Mouse (Mus musculus) hindbrain, embryonic 14.5 days (tissue): ENCODE results near the gene Capn11. TPM values are rescaled to one million over a fixed set of nuclear protein-coding genes. Genes with fewer than 3 reads are reported as not detected.

ENCODE experiments used
- ATAC-seq: fragments of 200-750 bp; cut with Nextera tagmentation; 2 replicates; pipeline ENCODE4 v1.8.0; 2017; ENCODE audit warnings: moderate number of reproducible peaks, mild to moderate bottlenecking, moderate TSS enrichment, moderate library complexity; ENCODE audit not compliant: low FRiP score
- DNase-seq: peaks from one replicate; pipeline ENCODE4 v3.0.0-alpha.2; 2015; ENCODE audit warnings: low spot score
- H3K27ac ChIP-seq: fragments of 300-500 bp; sonication (generic); 2 replicates; pipeline ENCODE4 v1.5.1; 2014; ENCODE audit warnings: mild to moderate bottlenecking, moderate library complexity
- H3K27me3 ChIP-seq: fragments of 300-500 bp; sonication (generic); 2 replicates; pipeline ENCODE4 v1.6.1; 2014; ENCODE audit warnings: mild to moderate bottlenecking, low read length, mixed read lengths; ENCODE audit not compliant: control insufficient read depth, insufficient read depth
- H3K36me3 ChIP-seq: fragments of 300-500 bp; sonication (generic); replicated peaks from 2 replicates; pipeline ENCODE4 v1.6.1; 2014; ENCODE audit not compliant: control insufficient read depth, insufficient read depth
- H3K4me1 ChIP-seq: fragments of 300-500 bp; sonication (generic); replicated peaks from 2 replicates; pipeline ENCODE4 v1.6.1; 2014; ENCODE audit warnings: antibody characterized with exemption, low read length, mixed read lengths; ENCODE audit not compliant: control insufficient read depth, insufficient read depth
- H3K4me2 ChIP-seq: fragments of 300-500 bp; sonication (generic); replicated peaks from 2 replicates; pipeline ENCODE4 v1.6.1; 2014; ENCODE audit warnings: mild to moderate bottlenecking, moderate library complexity
- H3K4me3 ChIP-seq: fragments of 300-500 bp; sonication (generic); replicated peaks from 2 replicates; pipeline ENCODE4 v1.5.1; 2014; ENCODE audit warnings: mild to moderate bottlenecking, low read length
- H3K9ac ChIP-seq: fragments of 300-500 bp; sonication (generic); 2 replicates; pipeline ENCODE4 v1.6.1; 2014
- H3K9me3 ChIP-seq: fragments of 300-500 bp; sonication (generic); 2 replicates; pipeline ENCODE4 v1.6.1; 2016; ENCODE audit warnings: low read length; ENCODE audit not compliant: control insufficient read depth
- WGBS: fragments of 180-500 bp; shearing (Covaris S2); extraction: QIAGEN DNeasy Blood & Tissue Kit; methylation state at CpG from one replicate; pipeline ENCODE4 v1.1.7; 2014; 5-methylcytosine and 5-hydroxymethylcytosine counted together
- polyA plus RNA-seq: library from polyadenylated mRNA; unstranded; fragments of >200 nt; fragmentation: Nextera tagmentation; extraction: Ambion mirVana; gene quantifications from 2 replicates; pipeline ENCODE4 v1.2.1, GENCODE M21; 2014

Capn11 gene
- polyA plus RNA-seq, 1 experiment from 2014 or later, result 2.3 TPM

DNA sequence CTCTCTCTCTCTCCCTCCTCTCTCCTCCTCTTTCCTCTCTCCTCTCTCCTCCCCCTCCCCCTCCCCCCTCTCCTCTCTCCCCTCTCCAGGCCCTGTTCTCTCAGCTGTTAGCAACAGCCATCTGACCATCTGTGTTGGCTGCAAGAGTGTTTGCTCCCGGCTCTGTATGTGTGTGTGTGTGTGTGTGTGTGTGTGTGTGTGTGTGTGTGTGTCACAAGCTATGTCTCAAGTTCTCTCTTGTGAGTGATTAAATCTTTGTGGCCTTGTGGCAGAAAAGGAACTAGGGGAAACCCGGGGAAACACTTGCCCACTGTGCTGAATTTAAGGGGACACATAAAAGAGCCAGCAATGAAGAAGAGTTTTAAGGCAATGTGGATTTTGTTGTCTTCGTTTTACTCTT lies 61.3 kb downstream of the Capn11 start:
- peaks cover 49% of the 10 kb centered on the region for H3K27me3 ChIP-seq
- no peaks in the 10 kb centered on the region for H3K9me3 ChIP-seq
- no peak for ATAC-seq
- H3K4me2 ChIP-seq, result no peak overlapping the region
- no peak overlapping the region for H3K27ac ChIP-seq
- DNase-seq, result no peak
- H3K36me3 ChIP-seq, result no peaks in the 10 kb centered on the region
- no peak overlapping the region for H3K4me3 ChIP-seq
- WGBS, result 43% methylated on average over 3 of the region's 3 CpGs
- H3K4me1 ChIP-seq, result peaks cover 19% of the 10 kb centered on the region
- H3K9ac ChIP-seq, result no peak overlapping the region

DNA sequence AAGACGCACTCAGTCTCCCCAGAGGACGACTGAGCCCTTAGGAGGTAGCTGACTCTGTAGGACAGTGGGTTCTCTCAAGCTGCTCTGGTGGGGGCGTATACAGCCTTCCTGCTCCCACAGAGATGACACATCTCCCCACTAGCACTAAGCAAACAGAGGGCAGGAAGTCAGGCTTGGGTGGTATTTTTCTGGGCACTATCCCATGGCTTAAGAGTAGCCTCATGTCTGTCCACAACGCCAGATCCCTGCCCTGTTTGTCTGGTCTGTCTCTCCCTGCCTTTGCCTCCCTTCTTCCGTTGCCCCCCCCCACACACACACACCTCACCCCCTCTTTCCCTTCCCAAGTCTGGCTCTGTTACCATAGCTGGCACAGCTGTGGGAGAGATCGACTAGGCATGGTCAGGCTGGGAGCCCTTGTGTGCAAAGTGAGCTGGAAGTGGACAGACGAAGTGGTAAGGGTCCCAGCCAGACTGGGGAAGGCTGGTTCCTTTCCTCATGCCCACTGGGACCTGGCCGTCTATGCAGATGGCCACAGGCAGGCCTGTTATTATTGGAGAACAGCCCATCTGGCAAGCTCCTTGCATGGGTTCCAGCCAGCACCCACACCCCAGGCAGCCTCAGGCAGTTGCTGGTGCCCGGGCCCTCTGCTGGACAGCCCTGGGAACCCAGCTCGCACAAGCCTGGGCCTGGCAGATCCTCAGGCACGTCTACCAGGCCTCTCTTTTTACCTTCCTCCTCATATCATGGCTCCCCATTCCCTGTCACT lies 62.3 kb downstream of the Capn11 start:
- Histone ChIP-seq H3K4me2 (no peak overlapping the region), H3K4me3 (no peak overlapping the region), H3K4me1 (peaks cover 27% of the 10 kb centered on the region), H3K9me3 (no peaks in the 10 kb centered on the region), H3K27me3 (peaks cover 43% of the 10 kb centered on the region), H3K27ac (peak overlapping the region; percentile 32), H3K36me3 (no peaks in the 10 kb centered on the region), H3K9ac (no peak overlapping the region)
- WGBS, result 23% methylated on average over 10 of the region's 11 CpGs
- ATAC-seq (peak; percentile 56; the same call in 1 of the 2 replicates), DNase-seq (no peak)

DNA sequence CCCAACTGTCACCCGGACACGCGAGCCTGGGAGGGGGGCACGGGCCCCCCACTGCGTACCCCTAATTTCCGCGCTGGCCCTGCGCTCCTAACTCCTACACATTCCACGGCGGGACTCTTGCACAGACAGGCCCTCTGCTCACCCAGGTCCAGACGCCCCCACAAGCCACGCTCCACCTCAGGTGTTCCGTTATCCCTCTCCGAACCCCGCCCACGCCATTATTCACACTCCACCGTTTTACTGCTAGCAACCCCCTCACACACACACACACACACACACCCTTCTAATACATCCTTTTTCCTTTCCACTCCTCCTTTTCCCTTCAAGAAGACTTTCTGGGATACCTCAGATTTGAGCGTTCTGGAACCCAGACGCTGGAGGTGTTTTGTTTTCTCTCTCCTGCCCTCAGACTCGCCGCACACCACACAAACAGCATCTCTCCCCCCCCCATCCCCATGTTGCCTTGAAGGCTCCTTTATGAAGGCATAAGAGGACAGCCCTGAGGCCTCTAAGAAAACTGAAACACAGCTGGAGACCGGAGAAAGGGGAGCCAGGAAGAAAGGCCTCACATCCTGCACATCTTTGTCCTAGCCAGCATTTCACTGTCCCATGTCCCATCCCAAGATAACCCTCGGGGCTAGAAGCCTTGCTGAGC lies 63.3 kb downstream of the Capn11 start:
- Histone ChIP-seq H3K27ac (no peak overlapping the region), H3K4me3 (peak overlapping the region; percentile 42), H3K9ac (peak overlapping the region; percentile 61), H3K4me2 (peak overlapping the region; percentile 91), H3K4me1 (peaks cover 27% of the 10 kb centered on the region), H3K36me3 (no peaks in the 10 kb centered on the region), H3K27me3 (peaks cover 33% of the 10 kb centered on the region), H3K9me3 (no peaks in the 10 kb centered on the region)
- DNase-seq, result no peak
- WGBS, result 3% methylated on average over 23 of the region's 23 CpGs
- ATAC-seq, result peak; percentile 29; the same call in 1 of the 2 replicates

DNA sequence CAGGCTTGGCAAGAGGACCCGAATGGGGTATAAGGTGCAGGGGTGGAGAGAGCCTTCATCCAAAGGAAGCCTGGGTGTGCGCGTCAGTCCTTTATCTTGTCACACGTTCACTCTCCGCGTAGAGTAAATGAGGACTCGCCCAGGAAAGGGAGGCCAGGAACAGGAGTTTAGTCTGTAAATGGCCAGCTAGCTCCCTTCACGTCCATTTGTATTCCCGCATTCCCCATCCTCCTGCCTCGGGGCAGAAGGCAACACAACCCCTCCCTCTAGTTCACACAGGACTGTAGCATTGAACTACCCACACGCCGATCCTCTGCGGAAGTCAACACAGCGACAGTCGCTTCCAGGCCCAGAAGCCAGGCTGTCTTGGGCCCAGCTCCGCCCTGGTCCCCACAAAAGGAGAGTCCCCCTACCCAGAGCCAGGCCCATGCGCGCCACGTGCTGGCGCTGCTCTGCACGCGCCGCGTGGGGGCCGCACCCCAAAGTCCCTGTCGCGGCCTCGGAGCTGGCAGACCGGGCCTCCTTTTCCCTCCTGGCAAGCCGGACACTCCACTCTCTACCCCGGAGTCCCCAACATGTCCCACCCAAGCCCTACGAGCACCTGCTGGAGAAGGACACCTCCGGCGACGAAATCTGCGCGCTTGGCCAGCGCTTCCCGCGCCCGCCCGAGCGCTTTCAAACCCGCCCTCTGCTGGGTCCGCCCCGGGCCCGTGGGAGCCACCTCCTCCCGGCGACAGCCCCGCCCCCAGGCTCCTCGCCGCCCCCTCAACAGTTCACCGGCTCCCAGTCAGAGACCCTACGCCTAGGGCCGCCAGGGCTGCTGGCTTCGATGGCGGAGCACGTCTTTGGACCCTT lies 64.0 kb downstream of the Capn11 start:
- DNase-seq (no peak), ATAC-seq (peak; percentile 36; the same call in 1 of the 2 replicates)
- Histone ChIP-seq H3K27me3 (peaks cover 26% of the 10 kb centered on the region), H3K4me3 (peak overlapping the region; percentile 42), H3K4me2 (peak overlapping the region; percentile 91), H3K4me1 (peaks cover 27% of the 10 kb centered on the region), H3K27ac (no peak overlapping the region), H3K9me3 (no peaks in the 10 kb centered on the region), H3K9ac (peak overlapping the region; percentile 61), H3K36me3 (no peaks in the 10 kb centered on the region)
- 1% methylated on average over 55 of the region's 58 CpGs for WGBS

DNA sequence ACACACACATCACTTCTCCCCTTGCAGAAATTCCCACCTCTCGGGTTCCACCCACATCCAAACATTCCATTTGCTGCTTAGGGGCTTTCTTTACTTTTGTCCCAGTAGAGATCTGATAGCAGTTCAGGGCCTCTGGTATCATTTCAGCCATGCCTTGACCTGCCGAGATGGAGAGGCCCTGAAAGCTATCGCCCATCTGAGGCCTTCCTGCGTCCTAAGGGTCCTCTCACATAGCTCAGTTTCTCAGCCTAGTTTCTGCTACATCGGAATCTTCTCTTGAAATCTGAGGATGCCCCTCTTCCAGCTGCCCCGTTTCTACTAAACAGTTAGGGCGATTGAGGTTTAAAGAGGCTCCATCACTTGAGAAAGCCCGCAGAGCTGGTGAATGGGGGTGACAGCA lies 64.9 kb downstream of the Capn11 start:
- Histone ChIP-seq H3K27ac (no peak overlapping the region), H3K36me3 (no peaks in the 10 kb centered on the region)
- ATAC-seq, result no peak

DNA sequence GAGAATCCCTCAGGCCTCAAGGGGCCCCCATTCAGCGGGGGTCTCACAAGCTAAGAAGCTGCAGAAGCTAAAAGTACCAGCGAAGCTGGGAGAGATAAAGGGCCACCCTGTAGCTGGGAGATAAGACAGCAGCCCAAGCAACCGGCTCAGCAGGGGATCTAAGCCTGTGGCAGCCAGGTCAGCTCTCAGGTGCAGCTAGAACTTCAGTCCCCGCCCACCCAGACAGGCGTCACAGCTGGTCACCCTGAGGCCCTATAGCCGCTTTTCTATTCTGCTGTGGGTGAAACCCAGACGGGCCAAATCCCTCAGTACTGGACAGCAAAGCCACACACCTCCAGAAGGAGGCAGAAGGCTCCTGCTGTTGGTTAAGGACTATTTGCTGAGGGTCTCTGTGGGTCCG lies 65.6 kb downstream of the Capn11 start:
- Histone ChIP-seq H3K4me3 (no peak overlapping the region), H3K36me3 (no peaks in the 10 kb centered on the region), H3K27me3 (peaks cover 17% of the 10 kb centered on the region), H3K4me1 (peaks cover 19% of the 10 kb centered on the region), H3K27ac (no peak overlapping the region), H3K9me3 (no peaks in the 10 kb centered on the region), H3K4me2 (peak overlapping the region; percentile 91), H3K9ac (no peak overlapping the region)
- DNase-seq, result no peak
- no peak for ATAC-seq
- WGBS, result 29% methylated on average over 8 of the region's 8 CpGs

More for the DNA sequence above, 64.9 kb downstream of the Capn11 start:
- H3K9ac ChIP-seq, result peak overlapping the region; percentile 61; the same call in 1 of the 2 replicates
- H3K4me1 ChIP-seq, result peaks cover 21% of the 10 kb centered on the region
- DNase-seq, result no peak
- no peaks in the 10 kb centered on the region for H3K9me3 ChIP-seq
- peaks cover 17% of the 10 kb centered on the region for H3K27me3 ChIP-seq
- WGBS, result 49% methylated on average over 8 of the region's 8 CpGs
- H3K4me3 ChIP-seq, result peak overlapping the region; percentile 42; the same call in 1 of the 2 replicates
- H3K4me2 ChIP-seq, result peak overlapping the region; percentile 91

DNA sequence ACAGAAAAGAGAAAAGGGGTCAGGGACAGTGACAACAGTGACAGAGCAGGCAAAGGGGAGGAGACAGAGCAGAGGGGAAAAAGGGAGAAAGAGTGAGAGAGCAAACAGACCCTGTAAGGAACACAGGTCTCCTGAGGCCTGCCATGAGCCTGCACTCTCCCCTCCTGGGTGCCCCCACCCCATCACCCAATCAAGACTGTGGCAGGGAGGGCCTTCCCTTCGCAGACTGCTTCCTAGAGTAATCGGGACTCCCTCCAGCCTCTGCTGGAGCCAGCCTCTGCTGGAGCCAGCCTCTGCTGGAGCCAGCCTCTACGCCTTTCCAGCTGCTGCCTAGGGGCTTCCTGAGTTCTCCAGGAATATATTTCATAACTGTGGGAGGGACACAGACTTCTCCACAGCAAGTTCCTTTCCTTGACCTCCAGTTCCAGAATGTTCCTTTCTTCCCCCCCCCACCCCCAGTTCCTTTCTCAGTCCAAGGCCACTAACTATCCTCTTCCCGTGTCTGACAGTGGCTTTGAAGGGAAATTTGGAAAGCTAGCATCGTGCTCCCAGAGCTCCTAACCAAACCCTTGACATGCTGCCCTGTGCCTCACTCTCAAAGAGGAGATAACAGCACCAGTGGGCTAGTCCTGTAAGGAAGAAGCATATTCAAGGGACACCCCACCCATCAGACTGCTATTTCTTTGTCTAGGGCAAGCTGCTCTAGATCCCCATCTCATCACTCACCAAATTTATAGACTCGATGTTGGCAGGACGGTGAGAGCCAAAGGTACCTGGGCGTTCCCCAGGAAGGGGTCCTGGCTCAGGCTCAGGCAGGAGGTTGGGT lies 66.3 kb downstream of the Capn11 start:
- peaks cover 19% of the 10 kb centered on the region for H3K4me1 ChIP-seq
- no peak for DNase-seq
- ATAC-seq, result no peak
- no peaks in the 10 kb centered on the region for H3K36me3 ChIP-seq
- H3K27me3 ChIP-seq, result peaks cover 17% of the 10 kb centered on the region
- peak overlapping the region; percentile 28; the same call in 1 of the 2 replicates for H3K9ac ChIP-seq
- peak overlapping the region; percentile 91; the same call in 1 of the 2 replicates for H3K4me2 ChIP-seq
- 58% methylated on average over 8 of the region's 8 CpGs for WGBS
- H3K9me3 ChIP-seq, result no peaks in the 10 kb centered on the region
- no peak overlapping the region for H3K4me3 ChIP-seq
- no peak overlapping the region for H3K27ac ChIP-seq

DNA sequence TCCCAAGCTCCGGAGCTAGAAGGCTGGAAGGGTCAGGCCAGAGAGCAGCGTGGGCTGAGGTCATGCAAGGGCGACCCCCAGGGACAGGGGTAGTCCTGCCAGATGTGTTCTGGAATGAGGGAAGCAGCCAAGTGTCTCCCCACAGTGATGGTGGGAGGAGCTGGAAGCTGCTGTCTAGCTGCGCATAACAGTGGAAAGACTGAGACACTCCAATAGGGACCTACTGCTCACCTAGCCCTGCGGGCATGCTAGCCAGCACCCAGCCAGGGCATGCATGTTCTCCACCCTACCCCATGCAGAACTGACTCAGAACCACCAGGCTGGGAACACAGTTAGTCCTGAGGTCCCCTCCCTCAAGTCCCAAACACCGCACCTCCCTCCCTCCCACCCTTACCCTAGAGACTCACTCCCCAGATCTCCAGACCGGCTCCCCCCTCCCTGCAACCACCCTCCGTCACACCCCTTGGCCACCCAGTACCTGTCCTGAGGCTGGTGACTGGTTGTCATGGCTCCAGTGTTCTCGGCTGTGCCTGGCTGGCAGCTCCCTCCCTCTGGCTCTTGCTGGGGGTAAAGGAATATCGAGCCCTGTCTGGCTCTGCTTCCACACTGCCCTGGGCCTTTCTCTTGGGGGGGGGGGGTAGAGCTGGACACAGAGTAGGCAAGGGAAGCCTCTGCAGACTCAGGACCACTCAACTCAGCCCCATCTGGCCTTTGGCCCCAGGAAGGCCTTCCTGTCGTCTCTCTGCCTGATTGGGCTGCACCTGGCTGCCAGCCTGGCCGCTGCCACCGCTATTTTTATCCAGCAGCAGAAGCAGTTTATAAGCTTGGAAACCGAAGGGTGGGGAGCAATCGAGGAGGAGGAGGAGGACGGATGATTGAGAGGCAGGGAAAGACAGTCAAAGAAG lies 67.2 kb downstream of the Capn11 start:
- Histone ChIP-seq H3K4me2 (no peak overlapping the region), H3K9ac (peak overlapping the region; percentile 28; the same call in 1 of the 2 replicates), H3K9me3 (no peaks in the 10 kb centered on the region), H3K27me3 (peaks cover 17% of the 10 kb centered on the region), H3K4me3 (no peak overlapping the region), H3K27ac (no peak overlapping the region), H3K36me3 (no peaks in the 10 kb centered on the region), H3K4me1 (peaks cover 19% of the 10 kb centered on the region)
- ATAC-seq (no peak), DNase-seq (no peak)
- WGBS, result 49% methylated on average over 16 of the region's 16 CpGs
